Mouse (Mus musculus) cerebellum, adult 2 months (tissue): Measurements from ENCODE around the gene Grik4.

Experiments
- CTCF ChIP-seq: fragments of 200-500 bp; IDR thresholded peaks from 2 replicates; pipeline ENCODE4 v1.5.1; 2011; ENCODE audit warnings: low read depth, mild to moderate bottlenecking, control low read depth, low read length, moderate library complexity, borderline replicate concordance; ENCODE audit not compliant: insufficient read depth
- POLR2A ChIP-seq: fragments of 200-500 bp; IDR thresholded peaks from 2 replicates; pipeline ENCODE4 v1.6.1; 2011; ENCODE audit warnings: low read length, control low read depth, borderline replicate concordance; ENCODE audit not compliant: insufficient read depth

- TF ChIP-seq CTCF (no peak), POLR2A (no peak)
Observed at GRCm38 (mm10) chr9:42853077-42853476, 91.2 kb downstream of the Grik4 start.
